Mouse (Mus musculus) megakaryocyte, embryonic 14.5 days (primary cell): ENCODE measurements around the gene Arfip1.

Experiments
- FLI1 ChIP-seq: IDR thresholded peaks from 2 replicates; pipeline ENCODE4 v1.6.1; 2012; ENCODE audit warnings: low read length, inconsistent platforms, mixed read lengths
- GATA1 ChIP-seq: IDR thresholded peaks from 3 replicates; pipeline ENCODE4 v1.6.1; 2012; ENCODE audit warnings: mixed read lengths, low read length, inconsistent platforms, borderline replicate concordance

DNA sequence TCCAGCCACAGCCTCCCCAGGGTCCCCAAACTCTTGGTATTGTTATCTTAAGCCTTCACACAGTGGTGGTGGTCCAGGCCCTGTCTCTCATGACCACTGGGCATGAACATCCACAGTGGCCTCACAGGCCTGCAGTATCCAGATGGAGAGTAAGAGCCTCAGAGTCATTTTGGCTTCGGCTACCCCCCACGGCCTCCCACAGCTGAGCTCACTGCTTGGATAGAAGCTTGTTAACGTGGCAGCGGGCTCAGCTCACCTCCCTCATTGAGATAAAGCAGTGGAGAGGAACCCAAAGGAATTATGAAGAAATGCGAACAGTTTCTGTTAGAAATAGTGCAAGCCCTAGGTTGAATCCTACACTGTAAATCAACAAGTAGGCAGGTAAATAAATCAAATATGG, 134.6 kb downstream of the Arfip1 start:
- no peak for TF ChIP-seq GATA1
- no peak for TF ChIP-seq FLI1
